Mouse (Mus musculus) liver, adult 2 months (tissue): ENCODE data around the gene Fgfr2.

Experiments
- CTCF ChIP-seq: fragments of 200-500 bp; IDR thresholded peaks from 2 replicates; pipeline ENCODE4 v1.5.1; 2011; ENCODE audit warnings: low read depth, low read length, control low read depth
- POLR2A ChIP-seq: fragments of 200-500 bp; IDR thresholded peaks from 2 replicates; pipeline ENCODE4 v1.6.1; 2011; ENCODE audit warnings: low read length, control low read depth; ENCODE audit not compliant: insufficient read depth; ENCODE audit errors: extremely low read depth

GRCm38 (mm10) chr7:132357841-132358237 is 765.3 kb downstream of the Fgfr2 start:
- no peak for TF ChIP-seq POLR2A
- TF ChIP-seq CTCF: no peak
